Mouse (Mus musculus) brain, embryonic 14.5 days (tissue): ENCODE measurements around the gene Khdc3.

ENCODE experiments used
- CTCF ChIP-seq: fragments of 200-500 bp; IDR thresholded peaks from 2 replicates; pipeline ENCODE4 v1.5.1; 2012; ENCODE audit warnings: inconsistent platforms, mild to moderate bottlenecking, moderate library complexity, borderline replicate concordance; ENCODE audit not compliant: insufficient read depth, insufficient read length; ENCODE audit errors: extremely low read depth
- POLR2A ChIP-seq: fragments of 200-500 bp; IDR thresholded peaks from 2 replicates; pipeline ENCODE4 v1.6.1; 2012; ENCODE audit warnings: mild to moderate bottlenecking, inconsistent platforms, borderline replicate concordance; ENCODE audit not compliant: poor library complexity, insufficient read depth, insufficient read length, severe bottlenecking; ENCODE audit errors: extremely low read depth

GRCm38 (mm10) chr9:73089222-73089920, 12.3 kb upstream of the Khdc3 start:
- no peak for TF ChIP-seq POLR2A
- TF ChIP-seq CTCF, result no peak
